Mouse (Mus musculus) heart, embryonic 13.5 days (tissue): ENCODE data around the gene Parn. TPM values are rescaled to one million over a fixed set of nuclear protein-coding genes. Genes with fewer than 3 reads are reported as not detected.

Experiments used
- ATAC-seq: fragments of 200-750 bp; cut with Nextera tagmentation; 2 replicates; pipeline ENCODE4 v1.8.0; 2017; ENCODE audit warnings: moderate TSS enrichment; ENCODE audit not compliant: insufficient number of reproducible peaks, low FRiP score, low TSS enrichment; ENCODE audit errors: extremely low read depth
- H3K27ac ChIP-seq: fragments of 300-500 bp; sonication (generic); replicated peaks from 2 replicates; pipeline ENCODE4 v1.5.1; 2015; ENCODE audit warnings: moderate library complexity, mild to moderate bottlenecking, inconsistent platforms
- H3K27me3 ChIP-seq: fragments of 300-500 bp; sonication (generic); replicated peaks from 2 replicates; pipeline ENCODE4 v1.6.1; 2015; ENCODE audit warnings: mild to moderate bottlenecking, inconsistent platforms
- H3K36me3 ChIP-seq: fragments of 300-500 bp; sonication (generic); 2 replicates; pipeline ENCODE4 v1.6.1; 2015; ENCODE audit warnings: mild to moderate bottlenecking, inconsistent platforms
- H3K4me1 ChIP-seq: fragments of 300-500 bp; sonication (generic); 2 replicates; pipeline ENCODE4 v1.6.1; 2015; ENCODE audit warnings: inconsistent platforms
- H3K4me2 ChIP-seq: fragments of 300-500 bp; sonication (generic); 2 replicates; pipeline ENCODE4 v1.6.1; 2015; ENCODE audit warnings: inconsistent platforms, mild to moderate bottlenecking, moderate library complexity
- H3K4me3 ChIP-seq: fragments of 300-500 bp; sonication (generic); 2 replicates; pipeline ENCODE4 v1.5.1; 2015; ENCODE audit warnings: moderate library complexity, mild to moderate bottlenecking, inconsistent platforms
- H3K9ac ChIP-seq: fragments of 300-500 bp; sonication (generic); 2 replicates; pipeline ENCODE4 v1.6.1; 2015; ENCODE audit warnings: inconsistent platforms, mild to moderate bottlenecking, moderate library complexity
- H3K9me3 ChIP-seq: fragments of 300-500 bp; sonication (generic); 2 replicates; pipeline ENCODE4 v1.6.1; 2016; ENCODE audit warnings: inconsistent platforms
- WGBS: fragments of 180-500 bp; shearing (Covaris S2); methylation state at CpG from one replicate; pipeline ENCODE4 v1.1.7; 2015; ENCODE audit warnings: mixed read lengths; 5-methylcytosine and 5-hydroxymethylcytosine counted together
- polyA plus RNA-seq: library from polyadenylated mRNA; unstranded; fragments of >200 nt; fragmentation: Nextera tagmentation; extraction: Ambion mirVana; gene quantifications from 2 replicates; pipeline ENCODE4 v1.2.1, GENCODE M21; 2015

Parn gene
- polyA plus RNA-seq, 1 experiment from 2014 or later: 23.1 TPM

- no peak overlapping the region for H3K4me3 ChIP-seq
- no peak overlapping the region for H3K9ac ChIP-seq
- peaks cover 11% of the 10 kb centered on the region; the same call in 1 of the 2 replicates for H3K4me1 ChIP-seq
- no peaks in the 10 kb centered on the region for H3K9me3 ChIP-seq
- H3K36me3 ChIP-seq: no peaks in the 10 kb centered on the region
- ATAC-seq: no peak
- H3K27me3 ChIP-seq: no peaks in the 10 kb centered on the region
- H3K4me2 ChIP-seq: no peak overlapping the region
- no peak overlapping the region for H3K27ac ChIP-seq
- WGBS: 55% methylated on average over 3 of the region's 3 CpGs
Observed at GRCm38 (mm10) chr16:13516214-13516613, 151.8 kb downstream of the Parn start.

- WGBS: 78% methylated on average over 7 of the region's 7 CpGs
Observed at GRCm38 (mm10) chr16:13515524-13515923, 152.4 kb downstream of the Parn start.

GRCm38 (mm10) chr16:13505055-13505454 lies 162.9 kb downstream of the Parn start:
- WGBS: 49% methylated on average over 5 of the region's 5 CpGs
- Histone ChIP-seq H3K9me3 (no peaks in the 10 kb centered on the region), H3K9ac (no peak overlapping the region), H3K27me3 (no peaks in the 10 kb centered on the region), H3K36me3 (no peaks in the 10 kb centered on the region), H3K4me1 (no peaks in the 10 kb centered on the region), H3K4me3 (no peak overlapping the region), H3K4me2 (no peak overlapping the region), H3K27ac (no peak overlapping the region)
- ATAC-seq: no peak

More at GRCm38 (mm10) chr16:13515524-13515923, 152.4 kb downstream of the Parn start:
- Histone ChIP-seq H3K9me3 (no peaks in the 10 kb centered on the region), H3K9ac (no peak overlapping the region), H3K4me2 (no peak overlapping the region), H3K4me3 (no peak overlapping the region), H3K27ac (no peak overlapping the region), H3K4me1 (peaks cover 12% of the 10 kb centered on the region; the same call in 1 of the 2 replicates), H3K36me3 (no peaks in the 10 kb centered on the region), H3K27me3 (no peaks in the 10 kb centered on the region)
- no peak for ATAC-seq

- H3K9me3 ChIP-seq: no peaks in the 10 kb centered on the region
- no peak for ATAC-seq
- H3K27me3 ChIP-seq: no peaks in the 10 kb centered on the region
- H3K27ac ChIP-seq: no peak overlapping the region
- H3K9ac ChIP-seq: no peak overlapping the region
- 79% methylated on average over 3 of the region's 3 CpGs for WGBS
- no peaks in the 10 kb centered on the region for H3K4me1 ChIP-seq
- H3K36me3 ChIP-seq: no peaks in the 10 kb centered on the region
- no peak overlapping the region for H3K4me2 ChIP-seq
- no peak overlapping the region for H3K4me3 ChIP-seq
Observed at GRCm38 (mm10) chr16:13504476-13504875, 163.5 kb downstream of the Parn start.

- H3K27me3 ChIP-seq: no peaks in the 10 kb centered on the region
- H3K4me2 ChIP-seq: no peak overlapping the region
- peaks cover 3% of the 10 kb centered on the region; the same call in 1 of the 2 replicates for H3K4me1 ChIP-seq
- no peaks in the 10 kb centered on the region for H3K36me3 ChIP-seq
- H3K4me3 ChIP-seq: no peak overlapping the region
- no peak overlapping the region for H3K9ac ChIP-seq
- H3K27ac ChIP-seq: no peak overlapping the region
- WGBS: 78% methylated on average over 3 of the region's 3 CpGs
- ATAC-seq: no peak
- no peaks in the 10 kb centered on the region for H3K9me3 ChIP-seq
Observed at GRCm38 (mm10) chr16:13498923-13499322, 169.0 kb downstream of the Parn start.

GRCm38 (mm10) chr16:13493981-13494380 lies 174.0 kb downstream of the Parn start:
- peaks cover 9% of the 10 kb centered on the region; the same call in 1 of the 2 replicates for H3K4me1 ChIP-seq
- H3K9me3 ChIP-seq: no peaks in the 10 kb centered on the region
- no peaks in the 10 kb centered on the region for H3K36me3 ChIP-seq
- H3K27ac ChIP-seq: 0 out of 2 replicates have a peak overlapping the region, but pooled peaks have one; percentile 20
- H3K27me3 ChIP-seq: no peaks in the 10 kb centered on the region
- H3K4me3 ChIP-seq: no peak overlapping the region
- no peak for ATAC-seq
- 62% methylated on average over 3 of the region's 3 CpGs for WGBS
- no peak overlapping the region for H3K4me2 ChIP-seq
- H3K9ac ChIP-seq: no peak overlapping the region

GRCm38 (mm10) chr16:13492996-13493395 lies 175.0 kb downstream of the Parn start:
- Histone ChIP-seq H3K4me1 (peaks cover 9% of the 10 kb centered on the region; the same call in 1 of the 2 replicates), H3K9me3 (no peaks in the 10 kb centered on the region), H3K27ac (no peak overlapping the region), H3K4me2 (no peak overlapping the region), H3K4me3 (no peak overlapping the region), H3K9ac (no peak overlapping the region), H3K36me3 (no peaks in the 10 kb centered on the region), H3K27me3 (no peaks in the 10 kb centered on the region)
- ATAC-seq: no peak
- WGBS: 61% methylated on average over 3 of the region's 3 CpGs

- ATAC-seq: no peak
- Histone ChIP-seq H3K4me2 (no peak overlapping the region), H3K9ac (0 out of 2 replicates have a peak overlapping the region, but pooled peaks have one; percentile 7), H3K4me1 (peaks cover 9% of the 10 kb centered on the region; the same call in 1 of the 2 replicates), H3K27me3 (no peaks in the 10 kb centered on the region), H3K27ac (peak overlapping the region; percentile 32; the same call in 1 of the 2 replicates), H3K36me3 (no peaks in the 10 kb centered on the region), H3K9me3 (no peaks in the 10 kb centered on the region), H3K4me3 (no peak overlapping the region)
- 52% methylated on average over 3 of the region's 3 CpGs for WGBS
Observed at GRCm38 (mm10) chr16:13491776-13492175, 176.2 kb downstream of the Parn start.

Other genes with a start within 250 kb of the Parn start
- gene Bfar, start 3.7 kb upstream of the Parn start, polyA plus RNA-seq: 30.9 and 36.5 TPM in 2 replicates
- gene 3110001I22Rik, start 3.8 kb upstream of the Parn start, polyA plus RNA-seq: 4.1 and 4.2 TPM in 2 replicates
- 0.16 and 0.32 TPM in 2 replicates for gene Pla2g10, start 62.8 kb upstream of the Parn start, polyA plus RNA-seq
- 48.2 and 50.8 TPM in 2 replicates for gene Rrn3, start 112.5 kb upstream of the Parn start, polyA plus RNA-seq
- 145 and 149 TPM in 2 replicates for gene Ntan1, start 150.7 kb upstream of the Parn start, polyA plus RNA-seq
- 62.3 and 65.5 TPM in 2 replicates for gene Pdxdc1, start 235.0 kb upstream of the Parn start, polyA plus RNA-seq
- 2.7 and 3.3 TPM in 2 replicates for gene Mpv17l, start 235.0 kb upstream of the Parn start, polyA plus RNA-seq